Mouse (Mus musculus): ENCODE data around the gene Tubb4b. TPM values are rescaled to one million over a fixed set of nuclear protein-coding genes. Genes with fewer than 3 reads are reported as not detected.

The Tubb4b gene
- polyA plus RNA-seq, 1 experiment from 2014 or later: 466 TPM

GRCm38 (mm10) chr2:25178285-25178972 is 46.1 kb downstream of the Tubb4b start:
- Histone ChIP-seq H3K4me2 (replicated peaks; ENCODE audit: low read depth) (no peak overlapping the region), H3K4me3 (ENCODE audit: low read depth, low read length) (no peak overlapping the region), H3K36me3 (ENCODE audit: control insufficient read depth, insufficient read depth) (no peaks in the 10 kb centered on the region), H3K27ac (ENCODE audit: low read depth, low read length) (no peak overlapping the region), H3K9ac (ENCODE audit: low read depth, low read length) (no peak overlapping the region), H3K9me3 (ENCODE audit: control insufficient read depth) (no peaks in the 10 kb centered on the region), H3K4me1 (replicated peaks; ENCODE audit: control insufficient read depth, insufficient read depth, low read length) (peaks cover 32% of the 10 kb centered on the region), H3K27me3 (replicated peaks; ENCODE audit: control insufficient read depth, insufficient read depth, low read length) (no peaks in the 10 kb centered on the region)
- ATAC-seq: no peak
- 56% methylated on average over 10 of the region's 10 CpGs for WGBS
- TF ChIP-seq CTCF (IDR thresholded peaks at IDR 0.05; ENCODE audit: low read depth): no peak

GRCm38 (mm10) chr2:25177685-25178084 is 46.8 kb downstream of the Tubb4b start:
- Histone ChIP-seq H3K9ac (ENCODE audit: low read depth, low read length) (no peak overlapping the region), H3K4me3 (ENCODE audit: low read depth, low read length) (no peak overlapping the region), H3K4me1 (replicated peaks; ENCODE audit: control insufficient read depth, insufficient read depth, low read length) (peaks cover 38% of the 10 kb centered on the region), H3K4me2 (replicated peaks; ENCODE audit: low read depth) (peak overlapping the region; percentile 18; the same call in 1 of the 2 replicates), H3K27me3 (replicated peaks; ENCODE audit: control insufficient read depth, insufficient read depth, low read length) (no peaks in the 10 kb centered on the region), H3K9me3 (ENCODE audit: control insufficient read depth) (no peaks in the 10 kb centered on the region), H3K27ac (ENCODE audit: low read depth, low read length) (peak overlapping the region; percentile 15; the same call in 1 of the 2 replicates), H3K36me3 (ENCODE audit: control insufficient read depth, insufficient read depth) (no peaks in the 10 kb centered on the region)
- WGBS: 13% methylated on average over 5 of the region's 6 CpGs
- TF ChIP-seq CTCF (IDR thresholded peaks at IDR 0.05; ENCODE audit: low read depth): no peak
- ATAC-seq: no peak

- Histone ChIP-seq H3K36me3 (ENCODE audit: control insufficient read depth, insufficient read depth) (no peaks in the 10 kb centered on the region), H3K27me3 (replicated peaks; ENCODE audit: control insufficient read depth, insufficient read depth, low read length) (no peaks in the 10 kb centered on the region), H3K4me3 (ENCODE audit: low read depth, low read length) (no peak overlapping the region), H3K4me2 (replicated peaks; ENCODE audit: low read depth) (no peak overlapping the region), H3K9ac (ENCODE audit: low read depth, low read length) (no peak overlapping the region), H3K4me1 (replicated peaks; ENCODE audit: control insufficient read depth, insufficient read depth, low read length) (peaks cover 38% of the 10 kb centered on the region), H3K27ac (ENCODE audit: low read depth, low read length) (peak overlapping the region; percentile 15; the same call in 1 of the 2 replicates), H3K9me3 (ENCODE audit: control insufficient read depth) (no peaks in the 10 kb centered on the region)
- 45% methylated on average over 4 of the region's 4 CpGs for WGBS
- ATAC-seq: no peak
- no peak for TF ChIP-seq CTCF (IDR thresholded peaks at IDR 0.05; ENCODE audit: low read depth)
Observed at GRCm38 (mm10) chr2:25177076-25177475, 47.4 kb downstream of the Tubb4b start.

- Histone ChIP-seq H3K27me3 (replicated peaks; ENCODE audit: control insufficient read depth, insufficient read depth, low read length) (no peaks in the 10 kb centered on the region), H3K9ac (ENCODE audit: low read depth, low read length) (no peak overlapping the region), H3K4me2 (replicated peaks; ENCODE audit: low read depth) (no peak overlapping the region), H3K4me3 (ENCODE audit: low read depth, low read length) (no peak overlapping the region), H3K36me3 (ENCODE audit: control insufficient read depth, insufficient read depth) (no peaks in the 10 kb centered on the region), H3K9me3 (ENCODE audit: control insufficient read depth) (no peaks in the 10 kb centered on the region), H3K27ac (ENCODE audit: low read depth, low read length) (0 out of 2 replicates have a peak overlapping the region, but pooled peaks have one; percentile 8), H3K4me1 (replicated peaks; ENCODE audit: control insufficient read depth, insufficient read depth, low read length) (peaks cover 38% of the 10 kb centered on the region)
- no peak for ATAC-seq
- no peak for TF ChIP-seq CTCF (IDR thresholded peaks at IDR 0.05; ENCODE audit: low read depth)
- 58% methylated on average over 6 of the region's 6 CpGs for WGBS
Observed at GRCm38 (mm10) chr2:25176573-25176972, 47.9 kb downstream of the Tubb4b start.

GRCm38 (mm10) chr2:25175690-25176078 is 48.8 kb downstream of the Tubb4b start:
- TF ChIP-seq CTCF (IDR thresholded peaks at IDR 0.05; ENCODE audit: low read depth): no peak
- peak overlapping the region; percentile 36; the same call in 1 of the 2 replicates for H3K27ac ChIP-seq (ENCODE audit: low read depth, low read length)
- H3K9ac ChIP-seq (ENCODE audit: low read depth, low read length): no peak overlapping the region
- H3K4me1 ChIP-seq (replicated peaks; ENCODE audit: control insufficient read depth, insufficient read depth, low read length): peaks cover 42% of the 10 kb centered on the region
- no peaks in the 10 kb centered on the region for H3K36me3 ChIP-seq (ENCODE audit: control insufficient read depth, insufficient read depth)
- WGBS: 73% methylated on average over 4 of the region's 4 CpGs
- H3K27me3 ChIP-seq (replicated peaks; ENCODE audit: control insufficient read depth, insufficient read depth, low read length): no peaks in the 10 kb centered on the region
- H3K4me3 ChIP-seq (ENCODE audit: low read depth, low read length): no peak overlapping the region
- no peaks in the 10 kb centered on the region for H3K9me3 ChIP-seq (ENCODE audit: control insufficient read depth)
- ATAC-seq: no peak
- peak overlapping the region; percentile 25 for H3K4me2 ChIP-seq (replicated peaks; ENCODE audit: low read depth)

GRCm38 (mm10) chr2:25174866-25175689 is 49.4 kb downstream of the Tubb4b start:
- no peak for TF ChIP-seq CTCF (IDR thresholded peaks at IDR 0.05; ENCODE audit: low read depth)
- Histone ChIP-seq H3K9ac (ENCODE audit: low read depth, low read length) (no peak overlapping the region), H3K9me3 (ENCODE audit: control insufficient read depth) (no peaks in the 10 kb centered on the region), H3K4me3 (ENCODE audit: low read depth, low read length) (no peak overlapping the region), H3K27me3 (replicated peaks; ENCODE audit: control insufficient read depth, insufficient read depth, low read length) (no peaks in the 10 kb centered on the region), H3K27ac (ENCODE audit: low read depth, low read length) (peak overlapping the region; percentile 36), H3K36me3 (ENCODE audit: control insufficient read depth, insufficient read depth) (no peaks in the 10 kb centered on the region), H3K4me2 (replicated peaks; ENCODE audit: low read depth) (peak overlapping the region; percentile 25), H3K4me1 (replicated peaks; ENCODE audit: control insufficient read depth, insufficient read depth, low read length) (peaks cover 43% of the 10 kb centered on the region)
- 29% methylated on average over 7 of the region's 7 CpGs for WGBS
- peak; percentile 26 for ATAC-seq
